Mouse (Mus musculus): ENCODE data around the gene Hmgb3.
A peak's percentile ranks its signal among the peaks of the same experiment; 100 is the strongest.

The Hmgb3 gene

GRCm38 (mm10) chrX:71601052-71601611, 45.4 kb downstream of the Hmgb3 start:
- DNase-seq = peak; percentile 14
